Mouse (Mus musculus): ENCODE results near the gene Fmo9. TPM values are rescaled to one million over a fixed set of nuclear protein-coding genes. Genes with fewer than 3 reads are reported as not detected.

Gene Fmo9
- polyA plus RNA-seq, 1 experiment from 2014 or later, result not detected

Small RNA genes within 50 kb of the gene (microRNA-seq; reads per million reads assigned to microRNA genes)
- gene Gm22992, result not detected

Other genes starting within 250 kb of the Fmo9 start
- gene Gm4846, start 184.3 kb downstream of the Fmo9 start, polyA plus RNA-seq (2014; fragmentation: Nextera tagmentation; extraction: Ambion mirVana), result not detected in 2 replicates
- gene Gm4847, start 34.2 kb downstream of the Fmo9 start, polyA plus RNA-seq (2014; fragmentation: Nextera tagmentation; extraction: Ambion mirVana), result not detected in 2 replicates